Mouse (Mus musculus): ENCODE data around the gene 1110008P14Rik.

DNA sequence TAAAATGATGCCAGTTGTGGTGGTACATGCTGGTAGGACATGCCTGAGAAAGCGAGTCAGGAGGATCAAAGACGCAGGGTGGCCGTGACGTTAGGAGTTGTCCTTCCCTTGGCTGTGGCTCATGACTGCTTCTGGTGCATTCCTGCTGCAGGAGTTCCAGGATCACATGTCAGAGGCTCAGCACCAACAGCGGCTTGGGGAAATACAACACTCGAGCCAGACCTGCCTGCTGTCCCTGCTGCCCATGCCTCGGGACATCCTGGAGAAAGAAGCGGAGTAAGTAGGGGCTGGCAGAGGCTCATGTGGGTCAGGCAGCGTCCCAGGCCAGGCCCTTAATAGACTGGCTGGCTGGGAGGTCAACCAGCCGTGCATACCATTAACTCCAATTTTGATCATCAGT lies 7.5 kb downstream of the 1110008P14Rik start:
- TF ChIP-seq POLR2A (IDR thresholded peaks at IDR 0.05; ENCODE audit: control insufficient read depth, low read depth, low read length) (no peak), CTCF (IDR thresholded peaks at IDR 0.05; ENCODE audit: control insufficient read depth, insufficient read depth, insufficient replicate concordance, low read depth, low read length) (no peak)
